Mouse (Mus musculus) embryo, embryonic 10 days (tissue): ENCODE measurements around the gene Ube2d3.
A peak's percentile ranks its signal among the peaks of the same experiment; 100 is the strongest.
"Not testable (repeated sequence)": the region's sequence is repeated elsewhere in the genome, so short reads cannot be mapped to it uniquely, and the experiment has no call there.

Experiments used
- DNase-seq: peaks from one replicate; pipeline ENCODE4 v3.0.0-alpha.2; 2015; ENCODE audit warnings: low spot score

The Ube2d3 gene

DNA sequence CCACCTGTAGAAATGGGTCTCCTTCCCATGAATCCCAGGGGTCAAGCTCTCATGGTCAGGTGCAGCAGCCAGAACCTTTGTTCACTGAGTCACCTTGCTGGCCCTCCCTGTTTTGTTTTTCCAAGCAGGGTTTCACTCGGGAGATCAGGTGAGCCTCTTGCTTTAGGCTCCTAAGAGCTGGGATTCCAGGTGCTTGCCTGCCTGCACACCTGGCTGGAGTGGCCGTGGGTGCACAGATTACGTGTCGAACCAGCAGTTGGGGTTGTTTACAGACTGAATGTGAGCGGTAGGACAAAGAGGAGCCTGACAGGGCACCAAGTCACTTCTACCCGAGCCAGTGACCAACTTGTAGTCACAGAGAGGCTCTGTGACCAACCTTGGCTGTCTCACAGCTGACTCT is 53.2 kb downstream of the Ube2d3 start:
- DNase-seq: no peak

DNA sequence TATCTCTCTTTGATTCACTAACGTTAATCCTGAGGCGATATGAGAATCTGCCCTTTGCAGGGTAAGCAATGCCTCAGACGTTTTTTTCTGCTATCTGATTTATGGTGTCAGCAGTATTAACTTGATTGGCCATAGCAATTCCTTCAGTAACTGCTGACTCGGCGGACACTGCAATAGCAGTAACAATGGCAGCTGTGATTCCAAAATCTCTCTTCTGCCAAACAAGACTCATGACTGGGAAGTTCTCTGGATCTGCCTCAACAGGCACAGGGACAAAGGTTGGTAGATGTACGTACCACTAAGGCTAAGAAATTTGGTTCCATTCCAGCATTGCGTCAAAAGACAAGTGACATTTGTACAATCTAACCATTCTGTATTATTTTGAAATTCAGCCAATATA is 55.4 kb downstream of the Ube2d3 start:
- DNase-seq: not testable (repeated sequence)

DNA sequence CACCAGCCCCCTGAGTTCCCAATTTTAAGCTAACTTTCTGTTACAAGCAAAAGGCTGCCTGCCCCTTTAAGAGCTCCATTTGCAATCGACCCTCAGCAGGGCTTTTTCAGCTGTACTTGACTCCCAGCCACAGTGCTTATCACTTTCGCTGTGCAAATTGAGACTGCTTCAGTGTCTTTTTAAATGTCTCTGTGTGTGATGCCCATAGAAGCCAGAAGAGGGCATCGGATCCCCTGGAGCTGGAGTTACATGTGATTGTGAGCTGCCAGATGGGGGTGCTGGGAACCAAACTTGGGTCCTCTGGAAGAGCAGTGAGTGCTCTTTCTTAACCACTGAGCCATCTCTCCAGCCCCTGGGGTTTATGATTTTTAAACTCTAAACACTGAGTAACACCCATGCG is 60.0 kb downstream of the Ube2d3 start:
- not testable (repeated sequence) for DNase-seq

DNA sequence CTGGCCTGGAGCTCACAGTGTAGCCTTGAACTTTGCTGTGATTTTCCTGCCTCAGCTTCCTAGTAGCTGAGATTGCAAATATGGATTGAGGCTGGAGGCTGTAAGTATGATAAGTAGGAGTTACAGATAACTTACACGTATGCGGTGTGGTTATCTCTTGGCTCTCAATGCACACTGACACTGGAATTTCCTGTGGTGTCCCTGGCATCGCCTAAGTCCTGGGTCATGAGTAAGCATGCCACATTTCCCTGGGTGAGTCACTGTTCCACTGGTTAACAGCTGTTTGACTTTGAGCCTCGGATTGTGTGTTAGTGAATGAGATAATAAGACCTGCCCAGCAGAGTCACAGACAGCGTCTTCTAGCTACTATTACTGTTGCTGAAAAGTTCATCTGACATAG is 60.9 kb downstream of the Ube2d3 start:
- no peak for DNase-seq

DNA sequence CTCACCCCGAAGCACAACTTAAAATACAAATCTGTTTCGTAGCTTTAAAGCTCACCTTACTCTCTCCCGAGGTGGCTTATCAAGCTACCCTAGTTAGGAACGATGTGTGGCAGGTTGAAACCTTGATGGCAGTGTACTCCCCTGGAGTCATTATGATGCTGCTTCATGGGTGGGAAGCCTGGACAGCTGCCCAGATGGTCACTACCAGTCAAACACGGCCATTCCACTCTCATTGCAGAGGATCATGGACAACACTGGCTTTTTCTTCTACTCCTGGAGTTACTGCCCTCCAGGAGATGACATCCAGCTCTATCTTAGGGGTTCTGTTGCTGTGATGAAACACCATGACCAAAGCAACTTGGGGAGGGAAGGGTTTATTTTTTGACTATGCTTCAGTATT is 65.2 kb downstream of the Ube2d3 start:
- no peak for DNase-seq

DNA sequence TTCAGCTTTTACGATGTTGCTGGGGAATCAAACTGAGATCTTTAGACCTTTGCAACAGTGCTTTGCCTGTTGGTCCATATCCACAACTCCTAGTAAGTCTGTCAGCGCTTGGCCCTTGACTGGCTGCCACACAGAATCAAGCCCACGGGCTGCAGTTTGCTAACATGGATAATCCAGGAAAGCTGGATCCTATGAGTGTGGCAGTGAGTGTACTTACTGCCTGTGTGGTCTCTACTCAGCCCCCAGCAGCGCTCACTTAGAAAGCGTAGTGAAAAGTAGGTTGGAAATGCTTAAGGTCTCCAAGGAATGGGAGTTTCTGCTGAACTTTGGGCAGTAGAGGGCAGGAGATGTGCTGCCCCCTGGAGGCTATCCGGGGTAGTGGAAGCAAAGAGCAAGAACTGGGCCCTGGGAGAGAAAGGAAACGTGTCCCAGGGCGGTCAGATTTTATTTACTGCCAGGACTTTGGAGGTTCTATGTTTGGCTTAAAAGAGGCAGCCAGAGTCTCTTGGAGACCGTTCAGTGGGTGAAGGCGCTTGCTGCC is 67.5 kb downstream of the Ube2d3 start:
- DNase-seq: peak; percentile 43

DNA sequence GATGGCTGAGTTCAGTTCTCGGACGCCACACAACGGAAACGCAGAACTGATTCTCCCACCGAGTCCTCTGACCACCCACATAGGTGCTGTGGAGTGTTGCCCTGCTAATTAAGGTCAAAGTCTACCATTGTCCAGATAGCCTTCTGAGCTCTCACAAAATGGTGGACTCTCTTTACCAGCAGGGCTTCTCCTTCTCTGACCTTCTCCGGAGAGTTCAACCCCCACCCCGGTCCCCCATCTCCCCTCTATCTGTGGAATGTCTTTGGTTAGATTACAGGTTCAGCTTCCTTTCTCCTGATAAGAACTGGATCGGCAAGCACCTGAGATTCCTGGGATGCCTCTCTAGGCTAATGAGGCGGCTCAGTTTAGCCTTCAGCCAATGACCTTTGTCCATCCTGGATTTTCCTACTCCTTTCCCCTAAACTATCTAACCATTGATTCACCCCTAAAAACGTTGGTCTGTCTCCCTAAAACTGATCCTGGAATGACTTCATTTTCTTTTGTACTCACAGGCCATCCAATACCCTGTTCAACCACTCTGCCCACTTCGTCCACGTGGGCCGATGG is 68.0 kb downstream of the Ube2d3 start:
- DNase-seq: no peak

DNA sequence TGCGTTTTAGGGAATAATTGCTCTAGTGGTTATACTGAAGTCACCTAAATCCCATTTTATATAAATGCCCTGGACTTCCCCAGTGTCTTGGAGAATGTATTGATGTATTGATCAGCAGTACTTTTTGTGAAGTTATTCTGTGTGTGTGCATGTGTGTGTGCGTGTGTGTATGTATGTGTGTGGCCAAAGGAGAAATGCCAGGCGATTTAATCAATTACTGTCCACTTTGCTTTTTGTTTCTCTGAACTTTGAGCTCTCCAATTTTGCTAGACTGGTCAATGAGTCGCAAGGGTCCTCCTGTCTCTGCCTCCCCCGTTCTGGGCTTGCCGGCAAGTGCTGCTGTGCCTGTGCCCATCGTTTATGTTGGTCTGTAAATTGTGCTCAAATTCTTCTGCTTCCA is 69.6 kb downstream of the Ube2d3 start:
- DNase-seq: no peak

DNA sequence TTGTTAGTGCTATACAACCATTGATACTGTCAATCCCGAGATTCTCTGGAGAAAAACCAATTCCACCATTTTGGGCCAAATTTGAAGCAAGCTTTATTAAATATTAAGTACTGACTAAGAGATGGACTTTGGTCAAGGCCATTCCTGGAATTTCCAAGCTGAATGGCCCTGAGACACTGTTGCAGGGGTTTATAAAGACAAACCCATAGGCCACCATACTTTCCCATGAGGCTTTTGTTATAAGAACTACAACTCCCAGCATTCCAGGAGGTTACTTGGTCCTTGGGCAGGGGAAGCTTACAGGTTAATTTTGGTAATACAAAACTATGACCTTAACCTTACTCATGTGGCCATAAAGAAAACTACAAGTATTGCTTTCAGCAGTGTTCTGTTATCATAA is 70.2 kb downstream of the Ube2d3 start:
- DNase-seq: no peak

DNA sequence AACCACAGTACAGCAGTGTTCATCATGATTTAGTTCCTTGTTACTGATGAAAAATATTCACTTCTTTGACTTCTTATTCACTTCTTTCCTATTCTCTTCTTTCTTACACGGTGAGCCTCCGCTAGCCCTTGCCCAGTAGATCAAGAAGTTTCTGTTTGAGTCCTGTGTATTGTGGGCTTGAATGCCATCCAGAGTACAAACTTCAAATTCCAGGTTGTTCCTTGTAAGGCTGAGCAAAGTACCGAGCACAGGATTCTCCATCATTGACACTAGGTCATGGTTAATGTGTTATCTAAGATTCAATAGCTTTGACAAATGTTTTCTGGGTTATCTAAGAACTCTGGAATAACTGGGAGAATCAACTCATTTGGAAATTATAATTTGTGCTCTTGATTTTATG is 72.4 kb downstream of the Ube2d3 start:
- no peak for DNase-seq

DNA sequence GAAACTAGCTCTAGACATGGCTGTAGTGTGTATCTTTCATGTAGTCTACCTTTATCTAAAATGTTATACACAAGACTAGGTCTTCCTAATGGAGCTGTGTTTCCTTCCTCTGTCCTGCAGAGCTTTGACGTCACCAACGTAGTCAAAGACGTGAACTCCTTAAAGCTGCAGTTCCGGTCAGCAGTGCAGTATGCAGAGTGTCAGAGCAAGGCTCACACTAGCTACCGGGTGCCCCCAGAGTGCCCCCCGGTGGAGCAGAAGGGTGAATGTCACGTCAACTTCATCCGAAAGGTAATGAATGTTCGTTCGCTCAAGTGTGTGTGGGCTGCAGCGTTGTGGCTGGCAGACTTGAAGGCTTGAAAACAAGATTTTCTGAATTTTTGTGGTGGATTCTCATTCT is 73.7 kb downstream of the Ube2d3 start:
- peak; percentile 31 for DNase-seq

DNA sequence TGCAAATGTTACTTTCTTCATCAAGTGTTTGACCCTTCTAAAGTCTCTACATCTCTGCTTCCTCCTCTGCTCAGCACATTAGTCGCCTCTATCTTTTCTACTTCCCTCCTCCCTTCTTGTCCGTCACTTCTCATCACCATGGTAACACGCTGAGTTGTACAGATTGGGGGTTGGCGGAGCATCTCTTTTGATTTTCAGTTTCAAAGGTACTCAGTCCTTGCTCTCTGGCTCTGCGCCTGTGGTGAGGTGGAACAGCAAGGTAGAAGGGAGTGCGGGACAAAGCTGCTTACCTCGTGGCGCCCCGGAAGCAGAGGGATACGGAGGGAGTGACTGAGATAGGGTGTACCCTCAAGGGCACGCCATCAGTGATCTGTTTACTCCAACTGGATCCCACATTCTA is 75.3 kb downstream of the Ube2d3 start:
- DNase-seq: peak; percentile 34

DNA sequence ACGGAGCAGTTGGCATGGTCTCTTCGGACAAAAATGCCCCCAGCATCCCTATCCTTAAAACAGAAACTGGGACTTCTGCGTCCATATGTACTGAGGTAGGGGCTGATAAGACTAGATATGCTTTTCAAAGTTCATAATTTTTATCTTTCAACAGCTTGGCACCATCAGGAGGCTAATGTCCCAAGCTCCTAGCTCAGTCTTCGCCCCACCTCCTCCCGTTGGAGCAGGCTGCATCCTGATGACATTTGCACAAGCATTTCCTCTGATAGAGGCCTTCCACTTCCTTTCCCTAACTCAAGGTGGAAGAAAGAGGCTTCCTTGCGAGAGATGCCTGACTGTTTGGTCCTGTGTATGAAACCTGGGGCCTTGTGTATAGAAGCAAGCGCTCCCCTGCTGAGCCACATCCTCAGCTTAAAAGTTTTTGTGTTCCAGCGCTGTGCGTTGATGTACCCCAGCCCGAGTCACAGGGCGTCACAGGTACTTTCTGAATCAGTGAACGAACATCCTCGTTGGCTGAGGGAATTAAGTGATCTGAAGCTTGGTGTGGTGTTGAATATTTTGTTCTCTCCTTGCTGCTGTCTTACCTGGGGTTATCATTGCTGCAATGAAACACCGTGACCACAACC is 76.0 kb downstream of the Ube2d3 start:
- DNase-seq: no peak

DNA sequence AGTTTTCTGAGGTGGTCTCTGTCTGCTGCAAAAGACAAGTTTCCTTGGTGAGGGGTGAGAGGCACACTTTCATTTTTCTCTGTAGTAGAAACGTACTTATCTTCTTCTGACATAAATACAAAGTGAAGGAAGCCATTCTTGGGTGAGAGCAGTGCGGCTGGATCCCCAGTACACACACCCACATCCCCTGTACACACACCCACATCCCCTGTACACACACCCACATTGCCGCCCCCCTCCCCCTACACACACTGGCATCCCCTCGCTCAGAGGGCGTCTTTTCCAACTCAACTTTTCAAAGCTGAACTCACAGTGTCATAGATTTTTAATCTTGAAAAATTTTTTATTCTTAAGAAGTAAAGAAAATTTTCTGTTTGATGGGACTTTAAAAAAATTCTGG is 77.3 kb downstream of the Ube2d3 start:
- DNase-seq: no peak

DNA sequence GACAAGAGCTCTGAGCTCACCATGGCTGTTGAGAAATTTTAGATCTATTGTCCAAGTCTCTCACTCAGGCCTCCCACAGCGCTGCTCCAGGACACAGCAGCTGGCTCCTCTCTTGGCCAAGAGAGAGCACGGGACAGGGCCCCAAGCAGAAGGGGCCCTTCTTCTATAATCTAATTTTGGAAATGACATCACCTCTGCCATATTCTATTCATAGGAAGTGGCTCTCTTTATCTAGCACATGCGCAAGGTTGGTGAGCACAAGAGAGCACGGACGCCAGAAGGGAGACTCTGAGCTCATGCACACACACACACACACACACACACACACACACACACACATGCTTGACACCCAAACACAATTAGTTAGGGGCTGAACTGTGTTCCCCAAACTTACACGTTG is 78.9 kb downstream of the Ube2d3 start:
- no peak for DNase-seq
